Mouse (Mus musculus): Measurements from ENCODE around the gene Kl.

- TF ChIP-seq CTCF (IDR thresholded peaks at IDR 0.05; ENCODE audit: low read depth, low read length) (no peak), POLR2A (IDR thresholded peaks at IDR 0.05; ENCODE audit: extremely low read depth, insufficient read depth, low read length) (no peak)
These were observed 33.8 kb upstream of the Kl start for GRCm38 (mm10) chr5:150918599-150918998.

All from liver, adult 2 months (tissue).